ENCODE assay signal across 10 mouse cellular contexts in the genomic region with DNA sequence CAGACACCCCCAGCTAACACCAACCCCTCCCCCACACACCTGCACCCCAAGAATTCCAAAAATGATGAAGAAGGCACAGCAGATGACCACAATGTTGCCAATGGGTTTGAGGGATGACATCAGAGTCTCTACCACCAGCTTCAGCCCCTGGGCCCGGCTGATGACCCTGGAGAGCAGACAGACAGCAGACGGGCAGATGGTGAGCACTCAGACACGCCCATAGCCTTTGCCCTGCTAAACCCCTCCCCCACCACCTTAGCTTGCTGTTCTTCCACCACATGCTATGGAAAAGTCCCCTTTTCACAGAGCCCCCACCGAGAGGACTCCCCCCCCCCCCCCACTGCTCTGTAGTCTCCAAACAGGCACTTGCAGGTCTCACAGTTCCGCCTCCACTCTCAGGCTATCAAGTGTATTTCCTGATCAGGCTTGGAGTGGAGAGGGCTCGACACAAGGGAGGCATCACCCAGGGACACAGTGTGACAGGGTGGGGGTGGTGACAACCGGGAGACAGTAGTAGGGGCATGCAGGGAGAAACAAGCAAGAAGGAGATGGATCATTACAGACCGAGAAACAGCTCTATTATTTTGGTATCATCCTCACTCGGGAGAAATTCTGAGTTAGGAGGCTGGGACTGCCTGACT. TPM values are rescaled to one million over a fixed set of nuclear protein-coding genes. Genes with fewer than 3 reads are reported as not detected.
DNase-seq lines count a peak whose midpoint lies in the region; ATAC-seq lines count a peak whose summit lies in the region.
"Had no signal": no experiment of that assay in that cellular context is flagged by ENCODE, and none has a peak within 500 bp of the region (broad histone marks: within the 10 kb centered on the region; RNA-seq: fewer than 3 reads in every experiment).

No protein-coding gene starts in this region.

- WGBS in heart, embryonic 11.5 days (ENCODE audit: insufficient replicate concordance), result 9% methylated on average over 9 of the region's 9 CpGs
- WGBS in hindbrain, embryonic 12.5 days, result 19% methylated on average over 9 of the region's 9 CpGs

- H3K27me3 ChIP-seq in heart, embryonic 11.5 days (ENCODE audit: control insufficient read depth, insufficient read depth, low read length), result peaks cover 41% of the 10 kb centered on the region
- H3K27me3 ChIP-seq in hindbrain, embryonic 12.5 days, result peaks cover 8% of the 10 kb centered on the region; the same call in 1 of the 2 replicates

- H3K4me3 ChIP-seq in heart, embryonic 11.5 days (ENCODE audit: low read depth, low read length), result no peak overlapping the region
- no peak overlapping the region for H3K4me3 ChIP-seq in hindbrain, embryonic 12.5 days

- H3K27ac ChIP-seq in heart, embryonic 11.5 days (ENCODE audit: low read depth, low read length), result peak overlapping the region; percentile 15
- peak overlapping the region; percentile 82 for H3K27ac ChIP-seq in hindbrain, embryonic 12.5 days

- ATAC-seq in heart, embryonic 11.5 days (replicated peaks; ENCODE audit: insufficient number of reproducible peaks, low FRiP score, low TSS enrichment), result no peak
- ATAC-seq in hindbrain, embryonic 12.5 days (ENCODE audit: low FRiP score), result peak; percentile 53
- ATAC-seq: activated CD4-positive, CD25-positive, alpha-beta regulatory T cell, adult 4 months had no signal

- DNase-seq in heart, adult 18-20 months, result no peak
- DNase-seq in Muller cell, postnatal 12 days (ENCODE audit: inconsistent ontology term), result peak; percentile 36
- DNase-seq in mesoderm, embryonic 11.5 days (ENCODE audit: low read depth, low spot score), result peak; percentile 49
- no peak for DNase-seq in left cerebral cortex, adult 8-10 months (ENCODE audit: low spot score in 2 of 2)
- DNase-seq in cerebellum, adult 8-10 months, result no peak
- no peak for DNase-seq in layer of hippocampus, adult 9-10 months (ENCODE audit: low spot score)
- DNase-seq: B cell, adult 2 months had no signal

- H3K36me3 ChIP-seq in heart, embryonic 11.5 days (ENCODE audit: control insufficient read depth, insufficient read depth, low read length), result no peaks in the 10 kb centered on the region
- H3K36me3 ChIP-seq in hindbrain, embryonic 12.5 days, result peaks cover 56% of the 10 kb centered on the region

- H3K9me3 ChIP-seq in heart, embryonic 11.5 days (replicated peaks; ENCODE audit: control insufficient read depth, low read length), result no peaks in the 10 kb centered on the region
- no peaks in the 10 kb centered on the region for H3K9me3 ChIP-seq in hindbrain, embryonic 12.5 days (replicated peaks)

- H3K4me1 ChIP-seq in heart, embryonic 11.5 days (ENCODE audit: control insufficient read depth, insufficient read depth, low read length), result peaks cover 35% of the 10 kb centered on the region
- peaks cover 64% of the 10 kb centered on the region for H3K4me1 ChIP-seq in hindbrain, embryonic 12.5 days

- H3K4me2 ChIP-seq in heart, embryonic 11.5 days, result peak overlapping the region; percentile 27; the same call in 1 of the 2 replicates
- 0 out of 2 replicates have a peak overlapping the region, but pooled peaks have one; percentile 13 for H3K4me2 ChIP-seq in hindbrain, embryonic 12.5 days (replicated peaks)

- no peak overlapping the region for H3K9ac ChIP-seq in heart, embryonic 11.5 days (ENCODE audit: low read depth, low read length)
- H3K9ac ChIP-seq in hindbrain, embryonic 12.5 days, result 0 out of 2 replicates have a peak overlapping the region, but pooled peaks have one; percentile 18

RNA-seq across cellular contexts. Expression of a gene that starts 36.3 kb away (rescaled TPM):
- 0.34 and 0.96 TPM in 2 replicates for polyA plus RNA-seq in heart, embryonic 11.5 days (2014; fragmentation: Nextera tagmentation; extraction: Ambion mirVana)
- 1 to 10 TPM; 1.7 to 1.8 TPM for total RNA-seq in heart, adult 18-20 months (2021)
- 0.81 and 1.2 TPM in 2 replicates for polyA plus RNA-seq in hindbrain, embryonic 12.5 days (2016; fragmentation: Nextera tagmentation; extraction: Ambion mirVana)
- 1 to 10 TPM; 2.4 to 8.0 (median 3.4) TPM for total RNA-seq in left cerebral cortex, adult 8-10 months (2022)

RNA-seq across cellular contexts. Expression of a gene that starts 44.9 kb away (rescaled TPM):
- 2.7 and 4.3 TPM in 2 replicates for polyA plus RNA-seq in heart, embryonic 11.5 days (2014; fragmentation: Nextera tagmentation; extraction: Ambion mirVana)
- 10 to 100 TPM in 1 of 2 experiments, 1 to 10 TPM in 1; 8.7 to 10.1 TPM for total RNA-seq in heart, adult 18-20 months (2021)
- polyA plus RNA-seq in hindbrain, embryonic 12.5 days (2016; fragmentation: Nextera tagmentation; extraction: Ambion mirVana), result 19.1 and 21.4 TPM in 2 replicates
- 10 to 100 TPM; 58.2 to 71.7 (median 64.6) TPM for total RNA-seq in left cerebral cortex, adult 8-10 months (2022)
- polyA plus RNA-seq: activated CD4-positive, CD25-positive, alpha-beta regulatory T cell, adult 4 months had no signal

RNA-seq across cellular contexts. Expression of a gene that starts 56.8 kb away (rescaled TPM):
- 0.15 TPM in 1 of 2 replicates, not detected in the other for polyA plus RNA-seq in heart, embryonic 11.5 days (2014; fragmentation: Nextera tagmentation; extraction: Ambion mirVana)
- total RNA-seq in heart, adult 18-20 months (2021), result under 1 TPM; 0.17 to 0.54 TPM
- 0.08 TPM in 1 of 2 replicates, not detected in the other for polyA plus RNA-seq in hindbrain, embryonic 12.5 days (2016; fragmentation: Nextera tagmentation; extraction: Ambion mirVana)
- total RNA-seq in left cerebral cortex, adult 8-10 months (2022), result 1 to 10 TPM in 1 of 4 experiments, under 1 TPM in 1, not detected in 2; 0.35 to 1.4 TPM
- polyA plus RNA-seq: activated CD4-positive, CD25-positive, alpha-beta regulatory T cell, adult 4 months had no signal

Comparison
In these comparisons a context has a peak if more than half of its experiments do, and no peak if none do; other contexts are left out.
1. DNase-seq: peak in Muller cell, postnatal 12 days (single experiment) and mesoderm, embryonic 11.5 days (single experiment); none in heart, adult 18-20 months (0 of 2), left cerebral cortex, adult 8-10 months (0 of 2), cerebellum, adult 8-10 months (single experiment) and layer of hippocampus, adult 9-10 months (single experiment).
2. RNA of a gene that starts 44.9 kb away (total RNA-seq): 58.2 to 71.7 TPM in left cerebral cortex, adult 8-10 months; 8.7 to 10.1 TPM in heart, adult 18-20 months; every median in the first group is over 4 times any median in the second.